Mouse (Mus musculus) midbrain, embryonic 15.5 days (tissue): ENCODE measurements around the gene Aoc1. TPM values are rescaled to one million over a fixed set of nuclear protein-coding genes. Genes with fewer than 3 reads are reported as not detected.

ENCODE experiments used
- ATAC-seq: fragments of 200-750 bp; cut with Nextera tagmentation; replicated peaks from 2 replicates; pipeline ENCODE4 v1.8.0; 2017; ENCODE audit warnings: moderate TSS enrichment
- H3K27ac ChIP-seq: fragments of 300-500 bp; sonication (generic); 2 replicates; pipeline ENCODE4 v1.5.1; 2015; ENCODE audit warnings: mild to moderate bottlenecking, inconsistent platforms
- H3K27me3 ChIP-seq: fragments of 300-500 bp; sonication (generic); replicated peaks from 2 replicates; pipeline ENCODE4 v1.6.1; 2015; ENCODE audit warnings: inconsistent platforms
- H3K36me3 ChIP-seq: fragments of 300-500 bp; sonication (generic); replicated peaks from 2 replicates; pipeline ENCODE4 v1.6.1; 2015; ENCODE audit warnings: inconsistent platforms
- H3K4me1 ChIP-seq: fragments of 300-500 bp; sonication (generic); 2 replicates; pipeline ENCODE4 v1.6.1; 2015; ENCODE audit warnings: inconsistent platforms
- H3K4me2 ChIP-seq: fragments of 300-500 bp; sonication (generic); 2 replicates; pipeline ENCODE4 v1.6.1; 2015; ENCODE audit warnings: inconsistent platforms, mild to moderate bottlenecking, moderate library complexity
- H3K4me3 ChIP-seq: fragments of 300-500 bp; sonication (generic); 2 replicates; pipeline ENCODE4 v1.5.1; 2015; ENCODE audit warnings: mild to moderate bottlenecking, inconsistent platforms
- H3K9ac ChIP-seq: fragments of 300-500 bp; sonication (generic); 2 replicates; pipeline ENCODE4 v1.6.1; 2015; ENCODE audit warnings: mild to moderate bottlenecking, inconsistent platforms
- H3K9me3 ChIP-seq: fragments of 300-500 bp; sonication (generic); 2 replicates; pipeline ENCODE4 v1.6.1; 2016; ENCODE audit warnings: inconsistent platforms
- whole genome bisulfite sequencing: fragments of 180-500 bp; shearing (Covaris S2); methylation state at CpG from one replicate; pipeline ENCODE4 v1.1.7; 2015; ENCODE audit warnings: mixed read lengths; 5-methylcytosine and 5-hydroxymethylcytosine counted together
- polyA plus RNA-seq: library from polyadenylated mRNA; unstranded; fragments of >200 nt; fragmentation: Nextera tagmentation; extraction: Ambion mirVana; gene quantifications from 2 replicates; pipeline ENCODE4 v1.2.1, GENCODE M21; 2015

Aoc1 gene
- polyA plus RNA-seq, 1 experiment from 2014 or later: not detected

- 87% methylated on average over 5 of the region's 5 CpGs for WGBS
- no peak for ATAC-seq
- no peaks in the 10 kb centered on the region for H3K9me3 ChIP-seq
Measured at GRCm38 (mm10) chr6:48953220-48953619, 80.5 kb downstream of the Aoc1 start.

GRCm38 (mm10) chr6:48954211-48954610, 81.5 kb downstream of the Aoc1 start:
- Histone ChIP-seq H3K9ac (no peak overlapping the region), H3K9me3 (no peaks in the 10 kb centered on the region), H3K4me2 (no peak overlapping the region), H3K4me1 (no peaks in the 10 kb centered on the region), H3K27ac (no peak overlapping the region), H3K36me3 (no peaks in the 10 kb centered on the region), H3K27me3 (no peaks in the 10 kb centered on the region), H3K4me3 (no peak overlapping the region)
- no peak for ATAC-seq
- WGBS: 82% methylated on average over 5 of the region's 5 CpGs

More at GRCm38 (mm10) chr6:48953220-48953619, 80.5 kb downstream of the Aoc1 start:
- H3K27me3 ChIP-seq: no peaks in the 10 kb centered on the region
- H3K4me1 ChIP-seq: no peaks in the 10 kb centered on the region
- no peak overlapping the region for H3K27ac ChIP-seq
- H3K4me3 ChIP-seq: no peak overlapping the region
- H3K9ac ChIP-seq: no peak overlapping the region
- H3K4me2 ChIP-seq: no peak overlapping the region
- H3K36me3 ChIP-seq: no peaks in the 10 kb centered on the region

- no peak overlapping the region for H3K4me2 ChIP-seq
- no peaks in the 10 kb centered on the region for H3K4me1 ChIP-seq
- no peaks in the 10 kb centered on the region for H3K36me3 ChIP-seq
- no peaks in the 10 kb centered on the region for H3K27me3 ChIP-seq
- ATAC-seq: no peak
- H3K4me3 ChIP-seq: no peak overlapping the region
- H3K27ac ChIP-seq: no peak overlapping the region
- 53% methylated on average over 1 of the region's 1 CpGs for WGBS
- H3K9me3 ChIP-seq: no peaks in the 10 kb centered on the region
- no peak overlapping the region for H3K9ac ChIP-seq
Measured at GRCm38 (mm10) chr6:48954946-48955345, 82.2 kb downstream of the Aoc1 start.

GRCm38 (mm10) chr6:48956785-48957184, 84.1 kb downstream of the Aoc1 start:
- Histone ChIP-seq H3K27ac (no peak overlapping the region), H3K36me3 (no peaks in the 10 kb centered on the region), H3K4me2 (no peak overlapping the region), H3K4me1 (no peaks in the 10 kb centered on the region), H3K4me3 (no peak overlapping the region), H3K27me3 (no peaks in the 10 kb centered on the region), H3K9me3 (no peaks in the 10 kb centered on the region), H3K9ac (no peak overlapping the region)
- ATAC-seq: no peak
- WGBS: 91% methylated on average over 4 of the region's 4 CpGs

- no peak for ATAC-seq
Measured at GRCm38 (mm10) chr6:48958053-48958452, 85.4 kb downstream of the Aoc1 start.

More at GRCm38 (mm10) chr6:48958053-48958452, 85.4 kb downstream of the Aoc1 start:
- no peak overlapping the region for H3K4me2 ChIP-seq
- no peaks in the 10 kb centered on the region for H3K36me3 ChIP-seq
- H3K4me1 ChIP-seq: no peaks in the 10 kb centered on the region
- H3K9ac ChIP-seq: no peak overlapping the region
- no peak overlapping the region for H3K27ac ChIP-seq
- H3K4me3 ChIP-seq: no peak overlapping the region
- 63% methylated on average over 1 of the region's 1 CpGs for WGBS
- no peaks in the 10 kb centered on the region for H3K27me3 ChIP-seq
- no peaks in the 10 kb centered on the region for H3K9me3 ChIP-seq

Other genes with a start within 250 kb of the Aoc1 start
- 20.9 and 23.8 TPM in 2 replicates for gene AI854703, start 246.1 kb upstream of the Aoc1 start, polyA plus RNA-seq
- gene Gimap8, start 225.7 kb upstream of the Aoc1 start, polyA plus RNA-seq: 0.52 and 0.86 TPM in 2 replicates
- 1.5 and 1.7 TPM in 2 replicates for gene Gimap9, start 196.8 kb upstream of the Aoc1 start, polyA plus RNA-seq
- gene Gimap4, start 188.3 kb upstream of the Aoc1 start, polyA plus RNA-seq: 0.68 and 1.5 TPM in 2 replicates
- gene Gimap6, start 164.7 kb upstream of the Aoc1 start, polyA plus RNA-seq: 6.6 and 6.8 TPM in 2 replicates
- 0.88 TPM in 1 of 2 replicates, not detected in the other for gene Gm28053, start 154.3 kb upstream of the Aoc1 start, polyA plus RNA-seq
- gene Gimap7, start 154.3 kb upstream of the Aoc1 start, polyA plus RNA-seq: not detected in 2 replicates
- 4.8 and 5.8 TPM in 2 replicates for gene Gimap1, start 133.8 kb upstream of the Aoc1 start, polyA plus RNA-seq
- 0.71 and 1.6 TPM in 2 replicates for gene Gimap5, start 126.7 kb upstream of the Aoc1 start, polyA plus RNA-seq
- gene Gimap3, start 102.0 kb upstream of the Aoc1 start, polyA plus RNA-seq: not detected in 2 replicates
- 15.0 and 16.1 TPM in 2 replicates for gene Tmem176a, start 32.0 kb upstream of the Aoc1 start, polyA plus RNA-seq
- gene Tmem176b, start 31.4 kb upstream of the Aoc1 start, polyA plus RNA-seq: 110 and 122 TPM in 2 replicates
- gene 1600015I10Rik, start 57.0 kb downstream of the Aoc1 start, polyA plus RNA-seq: not detected in 2 replicates
- gene Doxl2, start 102.1 kb downstream of the Aoc1 start, polyA plus RNA-seq: not detected in 2 replicates
- not detected in 2 replicates for gene Svs1, start 114.0 kb downstream of the Aoc1 start, polyA plus RNA-seq
- gene Gpnmb, start 163.7 kb downstream of the Aoc1 start, polyA plus RNA-seq: 0.36 and 0.74 TPM in 2 replicates
- 54.2 and 58.6 TPM in 2 replicates for gene Malsu1, start 200.9 kb downstream of the Aoc1 start, polyA plus RNA-seq